Mouse (Mus musculus) liver, adult (tissue): ENCODE data around the gene AC131692.1.

ENCODE experiments used
- GATA4 ChIP-seq: IDR thresholded peaks from 2 replicates; pipeline ENCODE4 v1.6.1; 2014; ENCODE audit warnings: mild to moderate bottlenecking, low read length; ENCODE audit not compliant: insufficient replicate concordance

The AC131692.1 gene

DNA sequence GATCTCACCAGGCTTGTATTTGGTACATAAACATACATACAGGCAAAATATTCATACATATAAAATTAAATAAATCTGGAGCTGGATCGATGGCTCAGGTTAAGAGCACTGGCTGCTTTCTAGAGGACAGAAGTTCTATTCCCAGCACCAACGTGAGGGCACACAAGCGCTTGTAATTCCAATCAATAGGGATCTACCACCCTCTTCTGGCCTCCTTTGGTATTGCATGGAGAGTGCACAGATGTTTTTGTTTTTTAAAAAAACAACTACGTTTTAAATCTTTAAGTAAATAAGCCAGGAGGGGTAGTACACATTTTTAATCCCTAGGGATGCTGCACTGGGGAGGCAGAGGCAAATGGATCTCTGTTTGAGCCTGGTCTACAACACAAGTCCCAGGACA, 32.1 kb downstream of the AC131692.1 start:
- no peak for TF ChIP-seq GATA4

DNA sequence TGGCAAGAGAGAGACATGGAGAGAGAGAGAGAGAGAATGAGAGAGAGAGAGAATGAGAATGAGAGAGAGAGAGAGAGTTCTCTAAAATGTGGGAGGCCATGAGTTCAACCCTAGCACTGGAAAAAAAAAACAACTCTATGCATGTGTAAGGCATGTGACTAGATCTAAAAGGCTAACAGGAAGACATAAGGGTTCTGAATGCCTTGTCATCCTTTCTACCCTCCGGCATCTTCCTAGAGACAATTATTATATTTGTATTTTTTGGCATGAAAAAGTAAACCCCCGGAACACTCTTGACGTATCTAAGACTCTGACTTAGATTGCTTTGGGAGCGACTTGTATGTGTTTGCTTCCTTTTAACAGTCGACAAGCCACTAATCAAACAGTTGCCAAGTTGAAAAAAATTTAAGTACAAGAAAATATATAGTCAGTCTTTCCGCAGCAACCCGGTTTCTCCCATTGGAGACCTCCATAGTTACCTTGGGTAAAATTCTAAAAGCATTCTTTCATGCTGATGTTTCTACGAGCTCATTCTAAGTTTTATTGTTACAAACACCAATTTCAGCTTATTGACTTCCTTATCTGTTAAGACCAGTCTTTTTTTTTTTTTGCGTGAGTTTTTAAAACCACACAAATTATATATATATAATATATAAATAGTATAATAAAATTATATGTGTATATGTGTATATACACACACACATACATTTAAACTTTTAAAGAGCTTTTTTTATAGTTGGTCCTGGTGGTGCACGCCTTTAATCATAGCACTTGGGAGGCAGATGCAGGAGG, 32.8 kb downstream of the AC131692.1 start:
- TF ChIP-seq GATA4 = no peak

DNA sequence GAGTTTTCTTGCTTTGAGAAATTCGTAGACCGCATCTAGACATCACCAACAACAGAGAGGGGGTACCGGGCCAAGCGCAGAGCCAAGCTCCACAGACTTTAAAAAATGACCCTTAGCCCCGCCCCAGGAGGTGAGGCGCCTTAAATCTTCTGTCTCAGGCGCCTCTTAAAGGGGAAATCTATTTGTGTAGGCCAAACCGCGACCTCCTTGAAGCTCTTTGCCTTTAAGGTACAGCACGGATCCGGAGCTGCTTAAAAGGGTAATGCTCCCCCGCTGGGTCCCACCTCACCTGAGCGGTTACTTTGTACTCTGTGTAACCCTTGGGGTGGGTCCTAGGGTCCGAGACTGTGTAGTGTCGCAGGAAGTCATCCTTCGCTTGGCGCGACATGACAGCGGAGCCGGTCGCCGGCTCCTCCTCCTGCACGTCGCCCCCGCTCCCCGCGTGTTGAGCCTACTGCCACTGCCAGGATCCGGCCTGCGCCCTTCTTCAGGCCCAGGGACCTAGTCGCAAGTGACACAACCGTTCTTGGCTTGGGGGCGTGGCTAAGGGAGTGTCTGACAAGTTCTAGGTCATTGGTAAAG, 33.6 kb downstream of the AC131692.1 start, which contains the start of gene Snx15:
Gene Snx15 (minus strand): TSS at position 545 of the 582 bp plus-strand sequence.
- peak; percentile 21; the same call in 1 of the 2 replicates for TF ChIP-seq GATA4

DNA sequence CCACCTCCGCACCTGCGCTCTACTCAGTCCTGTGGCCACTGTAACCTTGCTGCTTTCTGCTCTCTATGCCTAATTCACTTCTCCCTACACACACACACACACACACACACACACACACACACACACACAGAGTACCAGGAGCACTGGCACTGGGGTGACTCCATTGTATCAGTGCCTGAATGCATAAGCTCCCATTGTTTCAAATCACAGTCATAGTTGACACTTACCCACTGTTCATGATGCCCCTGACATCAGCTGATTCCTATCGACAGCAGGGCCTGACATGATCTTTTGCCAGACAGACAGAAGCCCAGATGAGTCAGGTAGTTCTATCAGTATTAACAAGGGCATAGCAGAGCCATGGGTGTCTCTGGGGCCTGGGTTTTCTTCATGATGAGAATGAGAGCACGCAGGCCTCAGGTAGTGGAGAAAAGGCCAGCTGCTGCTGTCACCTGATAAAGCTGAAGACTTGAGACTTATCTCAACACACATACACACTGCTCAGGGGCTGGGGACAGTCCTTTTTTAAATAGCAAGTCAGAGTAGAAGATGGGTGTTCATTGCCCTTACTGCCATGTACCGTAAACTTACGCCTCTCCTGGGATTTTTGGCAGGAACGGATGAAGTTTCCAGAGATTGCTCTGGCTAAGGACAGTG, 38.1 kb downstream of the AC131692.1 start:
- TF ChIP-seq GATA4 = no peak

DNA sequence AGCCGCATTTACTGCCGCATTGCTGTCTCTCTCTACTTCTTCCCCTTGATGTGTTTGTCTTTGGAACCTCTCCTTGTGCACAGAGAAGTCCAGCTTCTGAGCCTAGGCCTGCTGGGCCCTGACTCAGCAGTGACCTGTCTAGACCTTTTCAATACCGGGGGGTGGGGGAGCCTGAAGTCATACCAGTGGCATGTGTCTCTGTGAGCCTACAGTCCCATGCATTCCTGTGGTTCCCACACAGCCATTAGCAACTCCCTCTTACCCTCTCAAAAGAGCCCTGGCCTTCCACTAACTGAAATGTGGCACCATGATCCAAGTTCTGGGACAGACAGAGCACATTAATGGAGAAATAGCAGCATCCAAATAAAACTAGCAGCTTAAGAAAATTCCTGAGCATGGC, 42.2 kb downstream of the AC131692.1 start:
- no peak for TF ChIP-seq GATA4

DNA sequence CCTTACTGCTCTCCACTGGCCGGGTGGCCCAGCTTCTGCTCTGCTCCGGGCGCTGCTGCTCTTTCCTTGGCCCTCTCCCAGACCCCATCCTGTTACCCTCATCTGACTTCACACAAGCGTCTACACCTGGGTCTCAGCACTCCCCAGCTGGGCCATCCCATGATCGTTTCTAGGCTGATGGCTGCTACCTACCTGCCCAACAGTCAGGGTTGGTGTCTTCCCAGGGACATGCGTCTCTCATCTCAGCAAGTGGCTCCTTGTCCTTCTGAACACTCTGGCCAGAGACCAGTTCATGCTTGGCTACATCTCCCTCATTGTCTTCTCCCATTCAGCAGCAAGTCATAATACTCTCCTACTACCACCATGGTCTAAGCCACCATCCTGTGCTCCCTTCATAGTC, 45.5 kb downstream of the AC131692.1 start:
- no peak for TF ChIP-seq GATA4

DNA sequence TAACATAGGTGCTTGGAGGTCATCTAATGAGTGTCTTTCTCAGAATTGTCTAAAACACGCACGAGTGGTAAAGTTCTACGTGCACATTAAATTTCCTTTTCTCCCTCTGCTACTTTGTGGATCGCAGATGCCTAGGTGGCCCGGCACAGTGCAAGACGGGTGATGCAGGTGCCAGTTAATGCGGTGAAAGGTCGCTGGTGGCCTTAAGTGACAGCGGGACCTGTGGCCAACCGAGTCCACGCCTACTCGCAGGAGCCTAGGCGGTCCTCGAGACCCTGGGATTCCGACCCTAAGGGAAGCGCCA, 46.1 kb downstream of the AC131692.1 start:
- TF ChIP-seq GATA4 = no peak

DNA sequence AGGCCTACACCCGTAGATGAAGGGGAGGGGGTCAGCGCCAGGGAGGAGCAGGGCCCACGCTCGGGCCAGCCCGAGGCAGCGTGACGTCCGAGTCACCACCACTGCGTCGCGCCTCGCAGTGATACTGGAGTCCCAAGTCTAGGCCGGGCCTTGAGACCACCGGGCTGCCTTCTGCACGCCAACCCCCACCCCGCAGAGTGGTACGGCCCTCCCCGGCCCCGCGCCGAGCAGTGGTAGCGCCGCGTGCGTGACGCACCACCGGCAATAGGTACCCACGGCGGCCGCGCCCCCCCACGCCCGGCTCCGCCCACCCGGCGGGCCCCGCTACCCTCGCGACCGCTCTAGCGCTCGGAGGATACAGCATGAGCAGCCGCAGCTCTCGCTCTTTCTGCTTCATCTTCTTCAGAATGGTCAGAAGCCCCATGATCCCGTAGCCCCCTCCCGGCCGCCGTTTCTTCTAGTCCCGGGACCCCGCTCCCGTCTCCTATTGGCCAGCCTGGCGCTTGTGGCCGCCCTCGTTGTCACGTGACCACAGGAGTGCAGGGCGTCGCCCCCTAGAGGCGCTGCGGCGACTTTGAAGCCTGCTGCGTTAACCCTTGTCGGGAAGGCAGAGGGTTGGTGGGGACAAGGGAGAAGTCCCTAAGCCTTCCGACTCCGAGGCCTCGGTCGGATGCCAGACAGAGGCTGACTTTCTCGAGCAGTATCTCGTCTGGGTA, 46.6 kb downstream of the AC131692.1 start, which contains the start of gene Batf2:
Gene Batf2 (plus strand): TSS at position 306 of the 716 bp plus-strand sequence.
- TF ChIP-seq GATA4 = no peak

DNA sequence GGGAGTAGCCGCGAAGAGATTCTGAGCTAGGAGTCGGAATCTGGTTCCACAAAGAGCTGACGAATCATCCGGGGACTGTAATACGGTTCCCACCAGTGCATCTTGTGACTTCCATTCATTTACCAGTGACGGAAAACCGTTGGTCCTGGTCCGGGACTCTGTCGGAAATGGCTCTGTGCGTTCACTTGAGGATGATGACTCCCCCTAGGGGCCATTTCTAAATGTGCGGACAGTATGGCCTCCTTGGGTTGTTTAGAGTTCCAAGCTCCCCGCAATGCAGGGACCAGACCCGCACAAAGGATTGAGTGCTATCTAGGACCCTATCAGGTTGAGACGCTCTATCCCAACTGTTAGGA, 47.2 kb downstream of the AC131692.1 start, which contains the start of gene Arl2:
Gene Arl2 (minus strand): TSS at position 155 of the 356 bp plus-strand sequence.
- TF ChIP-seq GATA4 = no peak

DNA sequence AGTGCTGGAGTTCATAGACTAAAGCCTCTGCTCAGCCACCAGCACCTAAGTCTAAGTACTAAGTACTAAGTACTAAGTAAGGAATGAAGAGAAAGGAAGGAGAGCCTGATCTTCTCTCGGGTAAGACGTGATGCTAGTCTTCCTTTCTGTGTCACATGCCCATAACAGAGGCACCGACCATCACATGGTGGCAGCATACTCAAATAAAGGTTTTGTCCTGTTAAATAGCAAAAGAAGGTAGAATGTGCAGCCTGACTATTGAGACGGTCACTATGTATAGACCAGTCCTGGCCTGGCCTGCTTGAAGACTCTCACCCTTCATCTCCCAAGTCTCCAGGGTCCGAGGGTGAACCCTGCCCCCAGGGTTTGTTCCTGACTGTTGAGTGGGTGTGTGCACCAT, 50.6 kb downstream of the AC131692.1 start:
- no peak for TF ChIP-seq GATA4
